Mouse (Mus musculus) A20 (cell line): Measurements from ENCODE around the gene Olfm2.

Experiments
- DNase-seq: peaks from one replicate; pipeline ENCODE4 v3.0.0-alpha.2; 2011; ENCODE audit warnings: low read depth, low spot score

Gene Olfm2

DNA sequence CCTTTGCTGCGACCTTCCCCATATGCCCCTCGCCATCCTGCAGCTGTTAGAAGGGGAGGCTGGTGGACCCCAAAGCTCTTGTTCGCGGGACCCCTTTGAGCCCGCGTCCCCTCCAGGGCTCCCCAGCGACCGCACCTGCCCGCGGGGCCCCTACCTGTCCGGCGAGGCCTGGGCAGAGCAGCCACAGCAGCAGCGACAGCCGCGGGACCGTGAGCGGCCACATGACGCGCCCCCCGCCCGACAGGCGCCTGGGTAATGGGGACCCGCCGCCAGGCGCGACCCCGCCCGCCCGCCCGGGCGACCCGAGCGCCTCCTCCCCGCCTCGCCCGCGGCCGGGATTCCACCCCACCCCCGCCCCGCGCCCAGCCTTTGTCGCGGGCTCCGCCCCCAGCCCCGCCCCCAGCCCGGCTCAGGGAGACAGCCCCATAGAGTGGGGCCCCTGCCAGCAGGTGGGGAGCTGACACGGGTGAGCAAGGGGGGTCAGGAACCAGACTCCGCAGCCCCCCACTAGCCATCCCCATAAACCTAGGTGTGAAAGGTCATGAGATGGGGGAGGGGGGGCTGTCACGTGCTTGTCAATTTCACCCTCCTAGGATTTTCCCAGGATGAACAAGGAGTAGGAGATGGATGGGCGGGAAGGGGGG is at the start of gene Olfm2:
Gene Olfm2 (minus strand): TSS at position 333 of the 644 bp plus-strand sequence.
- DNase-seq: no peak

DNA sequence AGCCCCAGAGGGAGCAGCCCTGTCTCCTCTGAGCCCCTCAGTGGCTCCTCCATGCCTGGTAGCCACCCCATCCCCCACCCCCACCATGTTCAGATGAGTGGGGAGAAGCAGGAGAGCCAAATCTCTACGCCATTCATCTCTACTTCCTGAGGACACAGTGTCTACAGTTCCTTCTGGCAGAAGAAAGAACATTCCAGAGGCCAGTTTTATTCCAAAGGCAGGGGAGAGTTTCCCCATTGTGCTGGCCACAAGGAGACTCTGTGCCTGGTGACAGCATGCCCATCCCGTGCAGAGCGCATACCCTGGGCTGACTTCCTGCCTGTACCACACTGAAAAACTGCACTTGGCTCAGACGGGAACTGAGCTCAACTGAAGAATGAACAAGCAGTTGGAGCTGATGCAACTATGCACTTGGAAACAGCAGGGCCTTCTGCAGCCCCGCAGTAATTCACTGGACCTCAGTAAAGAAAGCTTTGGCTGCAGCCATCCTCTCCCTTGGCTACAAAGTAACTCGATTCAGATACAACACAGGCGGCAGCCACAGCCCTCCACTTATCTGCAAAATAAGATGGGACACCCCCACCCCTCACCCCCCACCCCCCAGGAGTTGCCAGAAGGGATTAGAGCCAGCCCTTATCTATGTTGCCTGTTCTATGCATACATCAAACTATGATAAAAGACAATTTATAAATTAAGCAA is 48.1 kb upstream of the Olfm2 start:
- peak; percentile 12 for DNase-seq

DNA sequence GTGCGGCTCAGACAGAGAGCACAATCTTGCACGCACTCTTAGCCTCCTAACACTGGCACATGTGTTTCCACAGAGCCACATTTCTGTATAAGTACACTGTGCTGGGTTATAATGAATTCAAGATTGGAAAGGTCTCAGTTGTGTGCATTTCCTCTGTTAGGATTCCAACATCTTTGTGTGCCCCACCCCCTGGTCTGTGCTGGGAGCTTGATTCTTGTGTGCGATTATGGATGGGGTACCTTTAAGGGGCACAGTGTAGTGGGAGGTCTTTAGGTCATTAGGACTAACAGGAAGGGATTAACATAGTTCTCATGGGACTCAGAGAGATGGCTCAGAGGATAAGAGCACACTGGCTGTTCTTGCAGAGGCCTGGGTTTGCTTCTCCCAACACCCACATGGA is 44.2 kb upstream of the Olfm2 start:
- no peak for DNase-seq

DNA sequence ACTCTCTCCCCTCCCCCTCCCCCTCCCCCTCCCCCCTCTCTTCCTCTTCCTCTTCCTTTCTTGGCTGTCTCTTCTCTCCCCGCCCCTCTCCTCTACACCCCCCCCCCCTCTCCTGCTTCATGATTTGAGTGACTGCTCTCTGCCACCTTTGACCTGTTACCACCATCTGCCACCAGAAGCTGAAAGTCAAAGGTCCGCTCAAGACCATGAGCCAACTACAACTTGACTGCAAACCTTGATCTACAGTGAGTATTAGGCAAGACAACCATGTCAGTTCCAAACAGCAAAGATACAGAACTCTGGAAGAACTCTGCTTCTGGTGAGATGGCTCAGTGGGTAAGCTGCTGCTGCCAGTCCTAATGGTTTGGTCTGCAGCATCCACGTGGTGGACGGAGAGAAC is 43.5 kb upstream of the Olfm2 start:
- no peak for DNase-seq

DNA sequence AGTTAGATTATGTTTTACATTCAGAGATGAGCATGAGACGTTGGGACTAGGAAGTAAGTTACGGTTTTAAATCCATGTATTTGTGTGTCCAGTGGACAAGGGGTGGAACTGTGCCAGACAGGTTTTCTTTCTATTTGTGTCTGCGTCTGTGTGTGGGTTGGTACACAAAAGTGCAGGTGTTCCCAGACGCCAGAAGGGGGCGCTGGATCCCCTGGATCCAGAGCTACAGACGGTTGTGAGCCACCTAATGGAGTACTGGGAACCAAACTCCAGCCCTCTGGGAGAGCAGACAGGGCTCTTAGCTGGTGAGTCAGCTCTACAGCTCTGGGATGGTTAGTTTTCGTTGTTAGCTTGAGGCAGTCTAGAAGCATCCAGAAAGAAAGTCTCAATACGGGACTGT is 41.8 kb upstream of the Olfm2 start:
- no peak for DNase-seq

DNA sequence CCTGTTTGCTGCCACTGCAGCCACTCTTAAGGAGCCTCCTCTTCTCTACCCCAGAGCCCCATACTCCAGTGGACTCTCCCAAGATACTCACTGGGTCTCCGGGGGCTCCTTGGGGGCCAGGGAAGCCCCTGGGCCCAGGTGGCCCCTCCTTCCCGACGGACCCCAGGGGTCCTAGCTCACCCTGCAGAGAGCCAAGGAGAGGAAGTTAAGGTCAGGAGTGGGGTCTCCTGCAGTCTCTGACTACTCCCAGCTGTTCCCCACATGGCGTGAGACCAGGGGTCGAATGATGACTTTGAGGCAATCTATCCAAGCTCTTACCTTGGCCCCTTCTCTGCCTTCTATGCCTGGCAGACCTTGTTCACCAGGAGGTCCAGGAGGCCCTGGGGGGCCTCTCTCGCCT is 38.9 kb upstream of the Olfm2 start:
- no peak for DNase-seq

DNA sequence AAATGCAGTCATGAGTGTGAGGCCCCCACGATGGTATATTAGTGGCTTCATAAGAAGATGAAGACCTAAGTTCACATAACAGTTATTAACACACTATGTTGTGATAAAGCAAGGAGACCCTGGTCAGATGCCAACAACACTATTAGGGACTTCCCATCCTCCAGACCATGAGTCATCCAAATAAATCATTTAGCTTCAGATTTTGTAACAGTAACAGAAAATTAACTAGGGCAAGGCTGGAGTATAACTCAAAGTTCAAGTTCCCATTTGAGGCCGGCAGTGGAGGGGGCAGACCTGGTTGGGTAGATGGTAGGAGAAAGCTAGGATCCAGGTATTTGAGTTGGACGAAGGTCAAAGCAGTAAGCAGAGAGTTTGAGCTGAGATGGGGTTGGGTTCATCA is 35.1 kb upstream of the Olfm2 start:
- no peak for DNase-seq

DNA sequence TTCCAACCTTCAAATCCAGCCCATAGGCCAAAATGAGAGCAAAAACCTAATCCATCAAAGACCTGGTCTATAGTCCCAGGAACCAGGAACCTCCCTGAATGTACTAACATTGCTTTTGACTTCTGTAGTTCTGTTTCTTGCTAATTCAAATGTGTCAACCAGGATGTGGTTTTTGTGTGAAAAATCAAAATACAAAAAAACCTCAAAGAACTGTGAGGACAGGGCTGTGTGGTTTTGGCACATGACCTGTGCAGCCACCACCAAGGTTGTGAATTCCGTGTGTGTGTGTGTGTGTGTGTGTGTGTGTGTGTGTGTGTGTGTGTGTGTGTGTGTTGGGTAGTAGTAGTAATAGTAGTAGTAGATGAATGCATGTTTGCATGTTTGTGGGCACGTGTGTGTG is 19.1 kb upstream of the Olfm2 start:
- no peak for DNase-seq

DNA sequence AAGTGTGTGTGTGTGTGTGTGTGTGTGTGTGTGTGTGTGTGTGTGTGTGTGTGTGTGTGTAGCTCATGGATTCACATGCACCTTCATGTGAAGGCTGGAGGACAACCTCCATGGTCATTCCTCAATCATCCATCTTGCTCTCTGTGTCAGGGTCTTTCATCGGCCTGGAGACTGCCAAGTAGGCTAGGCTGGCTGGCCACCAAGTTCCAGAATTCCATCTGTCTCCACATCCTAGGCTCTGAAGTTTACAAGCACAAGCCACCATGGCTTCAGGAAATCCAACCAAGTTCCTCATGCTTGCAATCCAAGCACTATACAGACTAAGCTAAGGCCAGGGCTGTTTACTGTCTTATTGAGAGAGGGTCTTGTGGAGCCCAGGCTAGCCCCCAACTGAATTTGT is 16.9 kb upstream of the Olfm2 start:
- no peak for DNase-seq

DNA sequence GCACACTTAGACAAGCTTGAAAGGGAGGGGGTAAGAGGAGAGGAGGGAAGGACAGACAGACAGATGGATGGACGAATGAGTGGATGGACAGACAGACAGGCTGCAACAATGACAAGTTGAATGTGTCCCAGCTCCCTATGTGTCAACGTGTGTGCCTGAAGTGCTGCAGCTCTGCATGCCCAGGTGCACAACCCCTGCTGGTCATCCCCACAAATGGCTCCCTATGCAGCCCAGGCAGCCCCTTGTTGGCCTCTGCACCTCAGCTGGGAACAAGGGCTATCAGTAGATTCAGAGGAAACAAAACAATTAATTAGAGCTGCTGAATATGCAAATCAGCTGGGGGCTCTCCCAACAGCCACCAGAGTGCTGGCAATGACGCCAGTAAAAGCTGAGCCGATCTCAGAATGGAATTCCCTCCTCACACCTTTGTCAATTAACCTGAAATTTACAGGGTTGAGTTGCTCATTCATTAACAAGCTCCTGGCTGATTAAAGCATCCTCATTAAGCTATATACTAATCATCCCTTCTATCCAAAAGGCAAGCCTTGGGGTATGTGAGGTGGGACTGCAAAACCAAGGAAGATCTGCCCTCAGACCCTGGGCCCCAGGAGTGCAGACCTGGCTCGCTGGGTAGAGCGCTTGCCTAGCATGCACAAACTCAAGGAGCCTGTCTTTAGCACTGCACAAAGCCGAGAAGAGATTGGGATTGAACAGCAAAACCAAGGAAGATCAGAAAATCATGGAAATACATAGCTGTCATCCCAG is 16.2 kb upstream of the Olfm2 start:
- no peak for DNase-seq

DNA sequence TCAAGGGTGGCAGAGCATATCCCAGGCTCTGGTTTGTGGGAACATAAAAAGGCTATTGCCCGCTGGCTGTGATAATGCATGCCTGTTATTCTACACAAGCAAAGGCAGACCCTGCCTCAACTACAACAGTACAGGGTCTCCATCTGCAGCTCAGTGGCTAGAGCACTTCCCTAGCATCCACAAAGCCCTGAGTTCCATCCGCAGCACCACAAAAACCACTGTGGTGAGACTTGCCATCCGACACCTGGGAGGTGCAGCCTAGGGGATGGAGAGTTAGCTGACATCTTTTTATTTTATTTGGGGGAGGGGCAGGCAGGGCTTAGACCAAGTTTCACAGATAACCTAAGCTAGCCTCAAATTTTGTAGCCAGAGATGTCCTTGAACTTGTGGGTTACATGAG is 15.2 kb upstream of the Olfm2 start:
- no peak for DNase-seq

DNA sequence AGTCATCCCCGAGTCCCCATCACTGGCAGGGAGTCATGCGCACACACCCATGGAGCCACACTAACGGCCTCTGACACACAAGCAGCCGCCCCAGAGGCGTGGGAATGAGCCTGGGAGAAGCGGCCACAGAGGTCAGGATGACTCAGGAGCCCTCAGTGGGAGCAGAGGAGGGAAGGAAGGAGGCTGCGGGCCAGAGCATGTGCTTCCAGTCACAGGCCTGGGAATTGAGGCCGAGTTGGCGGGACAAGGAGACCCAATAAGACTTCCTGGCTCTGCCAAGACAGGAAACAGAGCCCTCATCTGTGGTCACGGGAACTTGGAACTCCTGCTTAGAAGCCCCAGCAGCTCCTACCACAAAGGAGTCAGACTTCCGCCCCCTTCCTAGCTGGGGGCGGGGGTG is 14.7 kb upstream of the Olfm2 start:
- no peak for DNase-seq

DNA sequence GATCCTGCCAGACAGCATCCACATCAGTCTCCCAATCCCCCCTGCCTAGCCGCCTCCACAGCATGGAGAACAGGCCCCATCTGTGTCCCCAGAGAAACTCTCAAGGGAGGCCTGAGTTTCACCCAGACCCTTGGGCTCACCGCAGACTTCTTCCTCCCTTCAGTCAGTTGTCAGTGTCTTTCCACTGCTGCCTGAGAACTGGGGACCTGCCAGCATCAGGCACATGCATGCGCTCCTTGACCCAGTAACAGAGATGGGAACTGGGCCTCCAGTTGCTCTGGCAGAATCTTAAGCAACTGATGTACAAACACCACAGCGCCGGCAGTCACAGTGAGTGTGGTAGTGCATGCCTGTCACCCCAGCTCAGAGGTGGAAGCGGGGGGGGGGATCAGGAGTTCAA is 12.7 kb upstream of the Olfm2 start:
- no peak for DNase-seq

DNA sequence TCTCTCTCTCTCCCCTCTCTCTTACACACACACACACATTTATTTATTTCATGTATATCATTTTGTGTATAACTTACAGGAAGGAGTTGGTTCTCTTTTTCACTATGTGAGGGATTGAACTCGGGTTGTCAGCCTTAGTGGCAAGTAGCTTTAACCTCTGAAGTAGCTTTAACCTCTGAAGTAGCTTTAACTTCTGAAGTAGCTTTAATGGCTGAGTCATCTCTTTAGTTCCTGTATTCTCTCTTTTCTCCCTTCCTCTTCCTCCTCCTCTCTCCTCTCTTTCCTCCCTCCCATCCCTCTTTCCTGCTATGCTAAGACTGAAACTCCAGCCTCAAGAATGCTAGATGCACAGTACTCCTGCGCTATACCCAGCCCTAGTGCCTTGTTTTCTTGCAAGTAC is 12.1 kb upstream of the Olfm2 start:
- DNase-seq: no peak

DNA sequence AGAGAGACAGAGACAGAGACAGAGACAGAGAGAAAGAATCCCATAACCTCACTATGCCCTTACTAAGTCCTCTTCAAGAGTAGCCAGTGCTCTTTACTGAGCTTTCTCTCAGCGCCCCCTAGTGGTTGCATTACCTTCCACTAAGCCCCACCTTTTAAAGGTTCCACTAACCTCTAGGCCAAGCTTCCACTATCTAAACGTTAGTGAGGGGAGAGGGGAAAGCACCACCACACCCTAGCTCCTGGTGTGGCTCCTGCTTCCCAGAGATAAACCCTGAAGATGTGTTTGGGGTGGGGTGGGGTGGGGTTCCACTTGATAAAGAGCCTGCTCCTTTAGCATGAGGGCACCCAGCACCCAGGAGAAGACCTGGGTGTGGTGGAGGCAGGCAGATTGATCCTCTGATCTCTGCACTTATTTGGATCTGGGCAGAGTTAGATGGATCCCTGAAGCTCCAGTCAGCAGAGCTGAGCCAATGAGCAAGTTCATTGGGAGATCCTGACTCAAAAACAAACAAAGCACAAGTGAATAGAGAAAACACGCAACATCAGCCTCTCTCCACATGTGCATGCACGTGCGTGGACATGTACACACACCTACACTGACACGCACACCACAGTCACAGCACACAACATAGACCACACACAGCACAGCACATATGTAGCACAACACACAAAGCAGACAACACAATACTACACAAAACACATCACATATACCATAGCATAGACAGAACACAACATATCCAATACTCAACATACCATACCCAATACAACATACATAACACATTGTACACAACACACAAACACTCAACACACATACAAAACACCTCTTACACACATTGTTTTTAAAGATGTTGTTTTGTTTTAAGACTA is 11.2 kb upstream of the Olfm2 start:
- peak; percentile 83 for DNase-seq

DNA sequence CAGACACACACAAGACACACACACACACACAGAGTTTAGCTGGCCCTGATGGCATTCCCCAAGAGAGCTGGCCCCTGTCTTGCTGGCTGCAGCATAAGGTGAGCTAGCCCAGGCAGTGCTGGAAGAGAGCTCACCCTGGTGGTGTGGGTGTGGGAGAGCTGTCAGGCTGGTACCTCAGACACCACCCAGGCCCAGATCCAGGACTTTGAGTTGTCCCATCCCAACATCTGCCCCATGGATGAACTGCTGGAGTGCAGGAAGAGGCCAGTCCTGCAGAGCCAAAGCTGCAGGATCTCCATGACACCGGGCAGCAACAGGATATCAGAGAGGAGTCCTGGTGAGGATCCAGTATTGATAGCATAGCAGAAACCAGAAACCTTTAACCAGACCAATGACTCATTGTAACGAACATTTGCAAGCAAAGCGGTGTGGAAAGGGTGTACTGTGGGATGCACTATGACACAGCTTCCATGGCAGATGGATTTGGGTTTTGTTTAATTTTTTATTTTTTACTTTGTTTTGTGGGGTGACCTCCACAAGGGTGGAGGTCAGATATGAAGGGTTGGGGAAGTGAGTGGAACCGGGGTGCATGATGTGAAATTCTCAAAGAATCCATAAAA is 10.0 kb upstream of the Olfm2 start:
- no peak for DNase-seq

DNA sequence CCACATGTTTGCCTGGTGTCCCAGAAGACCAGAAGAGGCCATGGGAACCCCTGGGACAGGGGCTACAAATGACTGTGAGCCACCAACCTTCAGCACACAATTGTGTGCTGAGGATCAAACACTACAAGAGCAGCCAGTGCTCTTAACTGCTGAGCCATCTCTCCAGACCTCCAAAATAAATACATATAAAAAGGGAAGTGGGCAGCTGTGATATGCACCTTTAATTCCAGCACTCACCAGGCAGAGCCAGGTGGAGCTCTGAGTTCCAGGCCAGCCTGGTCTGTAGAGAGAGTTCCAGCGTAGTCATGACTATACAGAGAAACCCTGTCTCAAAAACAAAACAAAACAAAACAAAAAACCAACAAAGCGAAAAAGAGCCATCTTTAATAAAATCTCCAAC is 8.2 kb upstream of the Olfm2 start:
- peak; percentile 70 for DNase-seq

DNA sequence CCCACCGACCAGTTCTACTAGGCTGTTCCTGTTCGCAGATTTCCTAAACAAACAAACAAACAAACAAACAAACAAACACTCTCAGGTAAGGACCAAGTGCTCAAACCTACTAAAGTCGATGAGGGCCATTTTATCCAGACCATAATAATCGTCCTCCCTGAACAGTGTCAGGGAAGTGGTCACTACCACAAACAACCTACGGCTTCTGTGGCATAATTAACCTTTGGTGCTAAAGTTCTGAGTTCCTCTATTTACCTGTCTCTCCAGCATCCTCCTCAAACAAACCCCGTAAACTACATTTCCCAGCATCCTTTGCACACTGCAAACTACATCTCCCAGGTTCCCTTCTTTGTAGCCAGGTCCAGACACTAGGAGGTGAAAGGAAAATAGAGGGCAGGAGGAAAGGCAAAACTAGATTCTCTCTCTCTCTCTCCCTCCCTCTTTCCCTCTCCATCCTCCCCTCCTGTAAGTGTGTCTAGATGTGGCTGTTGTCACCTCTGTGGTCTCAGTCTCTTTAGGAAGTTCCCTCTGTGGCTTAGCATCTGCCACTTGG is 5.4 kb upstream of the Olfm2 start:
- peak; percentile 71 for DNase-seq

DNA sequence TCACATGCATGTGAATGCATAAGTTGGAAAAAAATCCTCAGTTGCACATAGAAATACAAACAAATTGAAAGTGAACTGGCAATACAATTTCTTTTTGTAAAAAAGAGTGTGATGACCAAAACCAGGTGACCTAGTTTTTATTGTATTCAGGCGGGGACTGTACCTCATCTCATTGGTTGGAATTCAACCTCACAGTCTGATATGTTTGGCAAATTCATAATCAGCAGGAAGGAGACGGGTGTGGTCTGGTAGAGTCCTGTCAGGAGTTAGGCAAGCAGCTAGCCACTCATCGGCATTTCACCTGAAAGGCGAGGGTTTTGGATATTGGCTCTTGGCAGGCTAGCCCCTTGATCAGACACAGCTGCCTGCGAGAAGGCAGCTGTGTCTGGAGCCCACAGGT is 3.1 kb upstream of the Olfm2 start:
- DNase-seq: no peak

DNA sequence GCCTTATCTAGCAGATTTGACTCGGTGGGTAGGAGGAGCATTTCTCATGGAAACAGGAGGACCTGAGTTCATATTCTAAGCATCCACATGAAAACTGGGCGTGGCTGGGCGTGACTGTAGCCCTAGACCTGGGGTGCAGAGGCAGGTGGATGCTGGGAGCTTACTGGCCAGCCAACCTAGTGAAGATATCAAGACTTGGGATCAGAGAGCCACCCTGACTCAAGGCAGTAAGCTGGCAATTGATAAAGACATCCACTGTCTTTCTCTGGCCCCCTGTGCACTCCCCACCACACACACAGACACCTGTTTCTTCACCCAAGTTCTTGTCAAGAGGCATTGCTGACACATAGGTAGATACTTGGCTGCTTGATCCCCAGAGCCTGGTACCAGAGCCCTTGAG is 2.4 kb upstream of the Olfm2 start:
- no peak for DNase-seq

DNA sequence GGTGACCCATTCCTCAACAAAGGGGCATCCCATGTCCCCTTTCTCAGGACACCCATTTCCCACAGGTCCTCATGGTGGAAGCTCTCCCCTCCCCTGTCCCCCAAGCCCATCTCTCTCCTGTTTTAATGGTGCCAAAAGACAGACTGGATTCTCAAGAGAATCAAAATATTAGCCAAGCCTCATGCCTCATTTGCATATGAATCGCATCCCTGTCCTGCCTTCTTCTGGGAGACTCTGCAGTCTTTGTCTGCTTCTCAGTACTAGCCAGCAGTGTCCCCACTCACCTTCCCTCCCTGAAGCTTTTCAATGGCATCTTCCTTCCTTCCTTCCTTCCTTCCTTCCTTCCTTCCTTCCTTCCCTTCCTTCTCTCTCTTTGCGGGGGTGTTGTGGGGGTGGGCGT is 1.5 kb upstream of the Olfm2 start:
- no peak for DNase-seq
